Mouse (Mus musculus) ES-Bruce4 (cell line): ENCODE results near the gene Snx30.

Experiments
- CTCF ChIP-seq: IDR thresholded peaks from one replicate; pipeline ENCODE4 v1.8.1; 2011; ENCODE audit warnings: low read depth, low read length
- POLR2A ChIP-seq: IDR thresholded peaks from one replicate; pipeline ENCODE4 v1.8.1; 2011; ENCODE audit warnings: low read length; ENCODE audit not compliant: insufficient read depth

DNA sequence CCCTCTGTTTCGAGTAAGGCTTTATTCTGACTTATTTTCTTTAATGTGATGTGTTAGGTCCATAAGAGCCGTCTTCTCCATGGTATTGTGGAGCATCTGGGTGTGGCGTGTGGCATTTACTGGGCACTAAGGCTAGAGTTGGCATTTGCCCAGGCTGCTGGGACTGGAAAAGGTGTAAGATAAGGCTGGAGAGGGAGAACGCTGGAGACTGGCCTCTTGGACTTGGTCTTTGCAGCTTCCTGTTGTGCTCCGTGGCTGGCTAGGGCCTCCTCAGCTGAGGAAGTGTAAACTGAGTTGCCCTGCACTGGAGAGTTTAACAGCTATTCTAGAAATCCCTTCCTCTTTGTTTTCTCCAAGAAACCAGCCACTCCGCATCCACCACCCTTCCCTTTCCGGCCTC is 32.0 kb downstream of the Snx30 start:
- no peak for TF ChIP-seq POLR2A
- TF ChIP-seq CTCF, result no peak
